Mouse (Mus musculus) stomach, postnatal 0 days (tissue): Measurements from ENCODE around the gene Fank1. TPM values are rescaled to one million over a fixed set of nuclear protein-coding genes. Genes with fewer than 3 reads are reported as not detected.

Experiments used
- ATAC-seq: fragments of 200-750 bp; cut with Nextera tagmentation; 2 replicates; pipeline ENCODE4 v1.8.0; 2017; ENCODE audit not compliant: low FRiP score, low TSS enrichment
- DNase-seq: peaks from one replicate; pipeline ENCODE4 v3.0.0-alpha.2; 2016; ENCODE audit warnings: low spot score
- H3K27ac ChIP-seq: fragments of 300-500 bp; sonication (generic); replicated peaks from 2 replicates; pipeline ENCODE4 v1.5.1; 2014; ENCODE audit warnings: mild to moderate bottlenecking, control low read depth
- H3K27me3 ChIP-seq: fragments of 300-500 bp; sonication (generic); 2 replicates; pipeline ENCODE4 v1.6.1; 2014; ENCODE audit warnings: low read length; ENCODE audit not compliant: control insufficient read depth, insufficient read depth
- H3K36me3 ChIP-seq: fragments of 300-500 bp; sonication (generic); 2 replicates; pipeline ENCODE4 v1.6.1; 2014; ENCODE audit warnings: low read length, mixed read lengths; ENCODE audit not compliant: control insufficient read depth, insufficient read depth
- H3K4me1 ChIP-seq: fragments of 300-500 bp; sonication (generic); replicated peaks from 2 replicates; pipeline ENCODE4 v1.6.1; 2014; ENCODE audit warnings: antibody characterized with exemption; ENCODE audit not compliant: control insufficient read depth, insufficient read depth
- H3K4me2 ChIP-seq: fragments of 300-500 bp; sonication (generic); replicated peaks from 2 replicates; pipeline ENCODE4 v1.6.1; 2014; ENCODE audit warnings: low read depth, mild to moderate bottlenecking, control low read depth, moderate library complexity
- H3K4me3 ChIP-seq: fragments of 300-500 bp; sonication (generic); 2 replicates; pipeline ENCODE4 v1.5.1; 2014; ENCODE audit warnings: low read depth, low read length, control low read depth
- H3K9ac ChIP-seq: fragments of 300-500 bp; sonication (generic); 2 replicates; pipeline ENCODE4 v1.6.1; 2014; ENCODE audit warnings: mild to moderate bottlenecking, low read length, control low read depth, mixed read lengths
- H3K9me3 ChIP-seq: fragments of 300-500 bp; sonication (generic); 2 replicates; pipeline ENCODE4 v1.6.1; 2016; ENCODE audit warnings: low read length; ENCODE audit not compliant: control insufficient read depth
- CTCF ChIP-seq: IDR thresholded peaks from 2 replicates; pipeline ENCODE4 v1.5.1; 2016; ENCODE audit warnings: antibody characterized with exemption, low read depth, mild to moderate bottlenecking, moderate library complexity
- EP300 ChIP-seq: optimal IDR thresholded peaks from 2 replicates; pipeline ENCODE3; 2016; ENCODE audit warnings: antibody characterized with exemption
- WGBS: fragments of 180-500 bp; shearing (Covaris S2); extraction: QIAGEN DNeasy Blood & Tissue Kit; methylation state at CpG from one replicate; pipeline ENCODE4 v1.1.7; 2014; 5-methylcytosine and 5-hydroxymethylcytosine counted together
- polyA plus RNA-seq: library from polyadenylated mRNA; unstranded; fragments of >200 nt; fragmentation: Nextera tagmentation; extraction: Ambion mirVana; gene quantifications from 2 replicates; pipeline ENCODE4 v1.2.1, GENCODE M21; 2015

Gene Fank1
- polyA plus RNA-seq, 1 experiment from 2014 or later = 0.34 TPM

DNA sequence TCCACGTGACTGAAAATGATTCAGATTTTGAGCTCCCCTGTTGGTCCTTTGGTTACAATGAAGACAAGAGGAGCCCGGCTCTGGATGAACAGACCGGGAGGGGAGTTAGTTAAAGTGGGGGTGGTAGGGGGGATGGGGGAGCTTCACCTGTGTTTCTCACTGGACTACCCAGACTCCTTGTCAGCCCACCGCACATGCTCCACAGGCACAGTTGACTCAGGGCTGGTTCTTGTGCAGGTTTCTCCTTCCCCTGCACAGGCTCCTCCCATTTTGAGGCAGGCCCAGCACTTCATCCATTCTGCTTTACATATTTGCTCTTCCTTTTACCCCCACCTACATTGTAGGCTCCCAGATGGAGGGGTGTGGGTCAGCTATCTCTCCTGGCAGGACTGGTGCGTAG, 86.1 kb downstream of the Fank1 start:
- 75% methylated on average over 5 of the region's 5 CpGs for WGBS
- ATAC-seq = no peak

DNA sequence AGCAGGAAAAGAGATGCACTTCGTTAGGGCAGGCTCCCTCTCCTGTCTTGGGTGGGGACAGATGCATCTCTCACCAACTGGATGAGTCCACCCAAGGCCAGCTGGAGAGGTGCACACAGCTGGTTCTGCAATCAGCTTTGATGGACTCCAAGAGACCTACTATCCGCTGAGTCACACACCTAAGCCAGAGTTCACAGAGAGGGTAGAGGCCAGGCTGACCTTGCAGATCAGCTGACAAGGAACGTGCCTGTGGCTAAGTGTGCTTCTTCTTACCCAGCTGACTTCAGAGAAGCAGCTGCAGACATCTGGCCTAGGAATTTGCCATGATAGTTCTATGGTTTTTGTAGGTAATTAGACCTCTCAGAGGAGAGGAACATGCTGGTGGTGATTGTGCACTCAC, 86.5 kb downstream of the Fank1 start:
- H3K9ac ChIP-seq = no peak overlapping the region

More for the DNA sequence above, 86.1 kb downstream of the Fank1 start:
- DNase-seq = no peak
- H3K4me1 ChIP-seq = no peaks in the 10 kb centered on the region
- H3K4me3 ChIP-seq = no peak overlapping the region
- TF ChIP-seq CTCF = no peak
- TF ChIP-seq EP300 = no peak
- no peaks in the 10 kb centered on the region for H3K27me3 ChIP-seq
- H3K4me2 ChIP-seq = no peak overlapping the region
- H3K9ac ChIP-seq = no peak overlapping the region
- no peaks in the 10 kb centered on the region for H3K36me3 ChIP-seq
- no peak overlapping the region for H3K27ac ChIP-seq
- no peaks in the 10 kb centered on the region for H3K9me3 ChIP-seq

DNA sequence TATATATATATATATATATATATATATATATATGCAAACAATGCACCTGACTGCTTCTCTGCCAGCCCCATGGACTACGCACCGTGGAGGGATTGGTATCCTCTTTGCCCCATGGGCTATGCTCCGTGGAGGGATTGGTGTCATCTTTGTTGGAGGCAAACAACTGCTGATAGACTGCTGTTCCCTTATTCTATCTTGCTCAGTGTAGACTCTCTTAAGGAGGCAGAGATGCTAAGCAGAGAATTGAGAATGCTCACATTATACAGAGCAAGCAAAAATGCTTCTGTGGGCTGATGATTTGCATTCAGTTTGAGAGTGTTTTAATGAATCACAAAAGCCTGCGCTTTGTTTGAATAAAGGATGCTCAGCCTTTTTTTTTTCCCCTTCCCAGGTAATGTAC, 87.0 kb downstream of the Fank1 start:
- 83% methylated on average over 4 of the region's 4 CpGs for WGBS
- no peak overlapping the region for H3K4me3 ChIP-seq
- H3K9me3 ChIP-seq = no peaks in the 10 kb centered on the region
- ATAC-seq (no peak), DNase-seq (no peak)
- no peaks in the 10 kb centered on the region for H3K27me3 ChIP-seq
- no peak overlapping the region for H3K9ac ChIP-seq
- no peak overlapping the region for H3K27ac ChIP-seq
- H3K4me2 ChIP-seq = no peak overlapping the region
- H3K36me3 ChIP-seq = no peaks in the 10 kb centered on the region
- no peaks in the 10 kb centered on the region for H3K4me1 ChIP-seq
- no peak for TF ChIP-seq EP300
- TF ChIP-seq CTCF = no peak

More for the DNA sequence above, 86.5 kb downstream of the Fank1 start:
- Histone ChIP-seq H3K4me3 (no peak overlapping the region), H3K9me3 (no peaks in the 10 kb centered on the region), H3K4me1 (no peaks in the 10 kb centered on the region), H3K4me2 (no peak overlapping the region), H3K27ac (no peak overlapping the region), H3K36me3 (no peaks in the 10 kb centered on the region), H3K27me3 (no peaks in the 10 kb centered on the region)
- no peak for DNase-seq
- ATAC-seq = no peak
- WGBS = 55% methylated on average over 3 of the region's 3 CpGs
- no peak for TF ChIP-seq EP300
- no peak for TF ChIP-seq CTCF

DNA sequence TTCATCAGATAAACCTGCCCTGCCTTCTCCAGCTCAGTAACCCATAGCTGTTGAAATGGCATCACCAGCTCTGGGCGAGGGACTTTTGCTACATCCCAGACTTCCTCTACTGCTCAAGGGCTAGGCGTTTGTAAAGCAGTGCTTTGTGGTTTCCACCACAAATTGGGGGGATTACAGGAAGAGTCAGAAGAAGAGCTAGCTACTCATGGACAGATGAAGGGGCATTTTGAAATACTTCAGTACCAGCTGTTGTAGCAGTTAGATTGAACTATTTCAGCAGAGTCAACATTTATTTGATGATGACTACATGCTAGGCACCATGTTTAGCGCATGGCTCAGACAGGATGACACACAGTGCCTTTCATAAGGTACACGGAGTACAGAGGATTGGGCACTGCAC, 93.6 kb downstream of the Fank1 start:
- DNase-seq = no peak
- no peak overlapping the region for H3K4me2 ChIP-seq
- H3K36me3 ChIP-seq = no peaks in the 10 kb centered on the region
- H3K9ac ChIP-seq = no peak overlapping the region
- no peak overlapping the region for H3K4me3 ChIP-seq
- no peak for ATAC-seq
- H3K27ac ChIP-seq = no peak overlapping the region
- no peaks in the 10 kb centered on the region for H3K9me3 ChIP-seq
- 82% methylated on average over 4 of the region's 4 CpGs for WGBS
- H3K4me1 ChIP-seq = no peaks in the 10 kb centered on the region
- no peaks in the 10 kb centered on the region for H3K27me3 ChIP-seq
- no peak for TF ChIP-seq CTCF
- no peak for TF ChIP-seq EP300

DNA sequence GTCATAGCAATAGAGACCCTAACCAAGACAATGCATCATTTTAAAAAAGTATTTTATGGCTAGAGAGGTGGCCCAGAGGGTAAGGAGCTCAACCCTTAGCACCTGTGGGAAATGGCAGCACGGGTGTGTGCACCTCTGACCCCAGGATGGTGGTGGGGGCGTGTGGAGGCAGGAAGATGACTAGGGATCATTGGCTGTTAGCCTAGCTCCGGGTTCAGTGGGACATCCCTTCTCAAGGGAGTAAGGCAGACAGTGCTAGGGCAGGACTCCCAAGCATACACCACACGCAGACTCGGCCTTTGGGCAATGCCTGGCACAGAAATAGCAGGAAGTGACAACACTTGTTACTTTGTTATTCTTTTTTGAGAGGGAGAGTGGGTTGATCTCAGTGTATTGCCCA, 96.0 kb downstream of the Fank1 start:
- Histone ChIP-seq H3K27me3 (no peaks in the 10 kb centered on the region), H3K4me2 (no peak overlapping the region), H3K36me3 (no peaks in the 10 kb centered on the region), H3K27ac (no peak overlapping the region), H3K9me3 (no peaks in the 10 kb centered on the region), H3K4me3 (no peak overlapping the region), H3K4me1 (no peaks in the 10 kb centered on the region), H3K9ac (no peak overlapping the region)
- 77% methylated on average over 5 of the region's 5 CpGs for WGBS
- TF ChIP-seq CTCF (no peak), EP300 (no peak)
- DNase-seq (no peak), ATAC-seq (no peak)

DNA sequence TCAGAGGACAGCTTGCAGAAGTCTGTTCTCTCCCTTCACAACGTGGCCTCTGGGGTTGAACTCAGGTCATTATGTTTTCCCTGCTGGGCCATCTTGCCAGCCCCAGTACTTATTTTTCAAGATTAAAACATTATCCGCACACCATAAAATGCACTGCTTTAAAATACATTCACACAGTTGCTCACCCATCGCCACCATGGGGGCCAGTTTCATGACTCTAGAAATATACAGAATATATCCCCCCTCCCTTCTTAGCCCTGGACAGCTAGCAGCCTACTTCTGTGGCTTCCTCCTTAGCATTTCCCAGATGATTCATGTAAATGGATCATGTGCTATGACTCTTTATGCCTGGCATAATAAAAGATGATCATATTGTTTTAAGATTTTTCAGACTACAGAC, 99.5 kb downstream of the Fank1 start:
- Histone ChIP-seq H3K4me2 (no peak overlapping the region), H3K4me3 (no peak overlapping the region), H3K9ac (no peak overlapping the region), H3K27me3 (no peaks in the 10 kb centered on the region), H3K4me1 (no peaks in the 10 kb centered on the region), H3K9me3 (no peaks in the 10 kb centered on the region), H3K36me3 (no peaks in the 10 kb centered on the region), H3K27ac (no peak overlapping the region)
- TF ChIP-seq EP300 = no peak
- no peak for TF ChIP-seq CTCF
- no peak for ATAC-seq
- WGBS = 79% methylated on average over 3 of the region's 3 CpGs
- no peak for DNase-seq
